ENCODE assay signal across 11 mouse cellular contexts in the genomic region with DNA sequence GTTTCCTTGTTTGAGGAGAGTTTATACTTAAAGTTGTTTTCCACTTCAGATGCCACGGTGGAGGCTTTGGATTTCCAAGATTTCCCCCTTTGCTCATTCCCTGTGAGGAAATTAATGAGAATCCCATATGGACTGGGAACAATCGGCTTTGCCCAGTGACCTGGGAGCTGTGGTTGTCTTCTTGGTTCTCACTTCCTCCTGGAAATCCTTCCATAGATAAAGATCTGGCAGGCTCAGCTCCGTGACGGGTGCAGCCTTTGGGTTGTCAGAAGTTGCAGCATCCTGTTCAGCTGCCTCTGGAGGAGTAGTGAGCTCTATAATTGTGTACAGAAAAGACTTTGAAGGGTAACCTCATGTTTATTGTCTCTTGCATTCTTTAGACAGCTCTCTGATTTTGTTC.
DNase-seq lines count a peak whose midpoint lies in the region; ATAC-seq and TF ChIP-seq lines count a peak whose summit lies in the region.
"Had no signal": no experiment of that assay in that cellular context is flagged by ENCODE, and none has a peak within 500 bp of the region (broad histone marks: within the 10 kb centered on the region; RNA-seq: fewer than 3 reads in every experiment).

No protein-coding gene starts in this region.

- no peaks in the 10 kb centered on the region for H3K4me1 ChIP-seq in heart, embryonic 11.5 days (ENCODE audit: control insufficient read depth, insufficient read depth, low read length)
- H3K4me1 ChIP-seq in lung, postnatal 0 days (ENCODE audit: insufficient read depth, low read depth, low read length), result no peaks in the 10 kb centered on the region
- no peaks in the 10 kb centered on the region for H3K4me1 ChIP-seq in midbrain, embryonic 14.5 days (ENCODE audit: control insufficient read depth, insufficient read depth, low read length)

- no peak overlapping the region for H3K4me2 ChIP-seq in heart, embryonic 11.5 days
- H3K4me2 ChIP-seq in lung, postnatal 0 days (replicated peaks; ENCODE audit: low read depth, low read length), result no peak overlapping the region
- no peak overlapping the region for H3K4me2 ChIP-seq in midbrain, embryonic 14.5 days (ENCODE audit: low read length)

- H3K9ac ChIP-seq in heart, embryonic 11.5 days (ENCODE audit: low read depth, low read length), result no peak overlapping the region
- no peak overlapping the region for H3K9ac ChIP-seq in lung, postnatal 0 days (replicated peaks; ENCODE audit: low read depth)
- H3K9ac ChIP-seq in midbrain, embryonic 14.5 days (replicated peaks; ENCODE audit: low read length), result no peak overlapping the region

- H3K9me3 ChIP-seq in heart, embryonic 11.5 days (replicated peaks; ENCODE audit: control insufficient read depth, low read length), result no peaks in the 10 kb centered on the region
- no peaks in the 10 kb centered on the region for H3K9me3 ChIP-seq in lung, postnatal 0 days (ENCODE audit: low read length)
- no peaks in the 10 kb centered on the region for H3K9me3 ChIP-seq in midbrain, embryonic 14.5 days (ENCODE audit: control insufficient read depth, low read length)

- 28% methylated on average over 4 of the region's 4 CpGs for WGBS in heart, embryonic 11.5 days (ENCODE audit: insufficient replicate concordance)
- 26% methylated on average over 4 of the region's 4 CpGs for WGBS in lung, postnatal 0 days
- 84% methylated on average over 4 of the region's 4 CpGs for WGBS in midbrain, embryonic 14.5 days

- no peaks in the 10 kb centered on the region for H3K27me3 ChIP-seq in heart, embryonic 11.5 days (ENCODE audit: control insufficient read depth, insufficient read depth, low read length)
- no peaks in the 10 kb centered on the region for H3K27me3 ChIP-seq in lung, postnatal 0 days (replicated peaks; ENCODE audit: insufficient read depth, low read length)
- no peaks in the 10 kb centered on the region for H3K27me3 ChIP-seq in midbrain, embryonic 14.5 days (ENCODE audit: control insufficient read depth, insufficient read depth, low read length)

- no peak for TF ChIP-seq CTCF in lung, postnatal 0 days (IDR thresholded peaks at IDR 0.05)

- H3K4me3 ChIP-seq in heart, embryonic 11.5 days (ENCODE audit: low read depth, low read length), result no peak overlapping the region
- no peak overlapping the region for H3K4me3 ChIP-seq in lung, postnatal 0 days (ENCODE audit: low read depth, low read length)
- no peak overlapping the region for H3K4me3 ChIP-seq in midbrain, embryonic 14.5 days (replicated peaks; ENCODE audit: low read depth, low read length)
- H3K4me3 ChIP-seq: erythroblast, embryonic 14.5 days had no signal

- DNase-seq in heart, adult 11 months, result peak; percentile 98
- peak; percentile 61 to 84 for DNase-seq in heart, adult 9 months (ENCODE audit: low spot score in 2 of 2)
- peak; percentile 29 to 34 for DNase-seq in kidney, adult 8-10 months
- peak; percentile 59 for DNase-seq in lung, postnatal 0 days (ENCODE audit: low spot score)
- DNase-seq in layer of hippocampus, postnatal 36 days, result no peak
- DNase-seq in midbrain, embryonic 14.5 days, result no peak
- DNase-seq in frontal cortex, postnatal 25 days (ENCODE audit: low spot score in 2 of 2), result no peak
- DNase-seq: adrenal gland, adult 8-10 months had no signal

- H3K27ac ChIP-seq in heart, embryonic 11.5 days (ENCODE audit: low read depth, low read length), result no peak overlapping the region
- H3K27ac ChIP-seq in lung, postnatal 0 days (ENCODE audit: low read length), result no peak overlapping the region
- no peak overlapping the region for H3K27ac ChIP-seq in midbrain, embryonic 14.5 days (replicated peaks; ENCODE audit: low read depth, low read length)

- H3K36me3 ChIP-seq in heart, embryonic 11.5 days (ENCODE audit: control insufficient read depth, insufficient read depth, low read length), result no peaks in the 10 kb centered on the region
- H3K36me3 ChIP-seq in lung, postnatal 0 days (ENCODE audit: insufficient read depth, low read length), result no peaks in the 10 kb centered on the region
- no peaks in the 10 kb centered on the region for H3K36me3 ChIP-seq in midbrain, embryonic 14.5 days (ENCODE audit: control insufficient read depth, insufficient read depth, low read length)

- no peak for ATAC-seq in heart, embryonic 11.5 days (replicated peaks; ENCODE audit: insufficient number of reproducible peaks, low FRiP score, low TSS enrichment)
- peak; percentile 86 for ATAC-seq in lung, postnatal 0 days
- ATAC-seq in midbrain, embryonic 14.5 days (ENCODE audit: low FRiP score, low TSS enrichment), result no peak
- ATAC-seq: inflammation-experienced regulatory T-cells, adult 6 months had no signal

- TF ChIP-seq EP300 in lung, postnatal 0 days (IDR thresholded peaks at IDR 0.05), result peak; percentile 50

Comparison
In these comparisons a context has a peak if more than half of its experiments do, and no peak if none do; other contexts are left out.
1. DNase-seq: peak in heart, adult 11 months (single experiment), heart, adult 9 months (2 of 2), kidney, adult 8-10 months (2 of 2) and lung, postnatal 0 days (single experiment); none in layer of hippocampus, postnatal 36 days (0 of 2), midbrain, embryonic 14.5 days (single experiment) and frontal cortex, postnatal 25 days (0 of 2).